Mouse (Mus musculus) G1E (cell line): ENCODE data around the gene Dmtf1. TPM values are rescaled to one million over a fixed set of nuclear protein-coding genes. Genes with fewer than 3 reads are reported as not detected.

Source experiments
- ATAC-seq: 2 replicates; pipeline ENCODE4 v1.8.0; 2016; ENCODE audit warnings: mild to moderate bottlenecking; ENCODE audit not compliant: insufficient number of reproducible peaks, poor library complexity, low FRiP score, severe bottlenecking; ENCODE audit errors: extremely low read depth
- DNase-seq: peaks from one replicate; pipeline ENCODE4 v3.0.0; 2012; ENCODE audit warnings: low spot score
- H3K27me3 ChIP-seq: 2 replicates; pipeline ENCODE4 v1.6.1; 2012; ENCODE audit warnings: mild to moderate bottlenecking, low read length, inconsistent platforms; ENCODE audit not compliant: insufficient read depth
- H3K36me3 ChIP-seq: replicated peaks from 2 replicates; pipeline ENCODE3; 2012; ENCODE audit warnings: mild to moderate bottlenecking, inconsistent platforms
- H3K4me1 ChIP-seq: 2 replicates; pipeline ENCODE4 v1.6.1; 2012; ENCODE audit warnings: low read depth, low read length, inconsistent platforms, mixed read lengths; ENCODE audit not compliant: insufficient read depth
- H3K4me3 ChIP-seq: 2 replicates; pipeline ENCODE4 v1.5.1; 2012; ENCODE audit warnings: low read depth, mild to moderate bottlenecking, inconsistent platforms, low read length, moderate library complexity, mixed read lengths
- H3K9me3 ChIP-seq: replicated peaks from 2 replicates; pipeline ENCODE4 v1.6.1; 2012; ENCODE audit warnings: inconsistent platforms
- CTCF ChIP-seq: IDR thresholded peaks from 2 replicates; pipeline ENCODE4 v1.5.1; 2012; ENCODE audit warnings: low read depth, low read length, inconsistent platforms, mixed read lengths
- GATA1 ChIP-seq: IDR thresholded peaks from 2 replicates; pipeline ENCODE4 v1.6.1; 2012; ENCODE audit warnings: borderline replicate concordance, low read length, inconsistent platforms, mixed read lengths
- GATA2 ChIP-seq: IDR thresholded peaks from 2 replicates; pipeline ENCODE4 v1.6.1; 2012; ENCODE audit warnings: low read depth, low read length, inconsistent platforms, borderline replicate concordance
- POLR2AphosphoS5 ChIP-seq: IDR thresholded peaks from 2 replicates; pipeline ENCODE4 v1.6.1; 2012; ENCODE audit warnings: low read depth, low read length, inconsistent platforms; ENCODE audit not compliant: insufficient replicate concordance
- TAL1 ChIP-seq: conservative IDR thresholded peaks from 2 replicates; pipeline ENCODE4 v1.6.1; 2012; ENCODE audit warnings: low read depth, low read length, inconsistent platforms, mixed read lengths
- polyA plus RNA-seq: library from polyadenylated mRNA; stranded (reverse); fragments of >175 nt; gene quantifications from 2 replicates; pipeline ENCODE4 v1.2.3, GENCODE M21; 2012
- total RNA-seq, 2 experiments: library from RNA; stranded (forward) in 1 of 2; stranded (reverse) in 1 of 2; fragments of 200-1000 nt in 1 of 2; fragments of >200 nt in 1 of 2; fragmentation: Nextera tagmentation in 1 of 2; gene quantifications; 2 replicates each; pipeline ENCODE4 v1.2.3; 2014 to 2017

Dmtf1 gene
- total and polyA plus RNA-seq, 3 experiments, result 3.2 to 65.8 (median 60.9) TPM

DNA sequence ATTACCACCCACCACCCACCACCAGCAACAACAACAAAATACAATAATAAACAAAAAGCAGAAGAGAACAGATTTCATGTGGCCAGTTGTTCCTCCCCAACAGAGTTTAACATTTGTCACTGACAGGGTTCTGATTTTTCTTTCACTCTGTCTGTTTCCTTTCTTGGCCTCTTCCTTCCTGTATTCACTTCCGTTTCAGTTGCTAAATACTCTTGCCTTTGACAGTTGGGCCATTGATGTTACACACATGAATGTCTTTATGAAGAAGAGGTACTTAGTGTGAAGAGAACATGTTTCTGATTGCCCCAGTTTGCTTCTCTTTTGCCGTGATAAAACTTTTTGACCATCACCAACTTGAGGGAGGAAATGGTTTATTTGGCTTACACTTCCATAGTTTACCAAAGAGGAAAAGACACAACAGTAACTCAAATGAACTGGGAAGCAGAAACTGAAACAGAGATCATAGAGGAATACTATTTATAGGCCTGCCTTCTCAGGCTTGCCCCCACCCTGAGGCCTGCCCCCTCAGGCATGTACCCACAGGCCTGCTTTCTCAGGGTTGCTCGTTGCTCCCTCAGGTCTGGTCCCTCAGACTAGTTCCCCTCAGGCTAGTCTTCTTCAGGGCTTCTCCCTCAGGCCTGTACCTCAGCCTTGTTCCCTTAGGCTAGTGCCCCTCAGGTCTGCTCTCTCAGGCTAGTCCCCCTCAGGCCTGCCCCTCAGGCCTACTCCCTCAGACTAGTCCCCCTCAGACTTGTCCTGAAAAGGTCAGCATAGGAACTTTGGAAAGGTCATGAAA, 74.5 kb downstream of the Dmtf1 start:
- H3K4me3 ChIP-seq, result no peak overlapping the region
- H3K9me3 ChIP-seq, result no peaks in the 10 kb centered on the region
- H3K36me3 ChIP-seq, result no peaks in the 10 kb centered on the region
- TF ChIP-seq TAL1 (no peak), GATA2 (no peak), GATA1 (no peak), POLR2AphosphoS5 (no peak), CTCF (no peak)
- no peak for ATAC-seq
- H3K4me1 ChIP-seq, result no peaks in the 10 kb centered on the region
- DNase-seq, result no peak
- peaks cover 6% of the 10 kb centered on the region; the same call in 1 of the 2 replicates for H3K27me3 ChIP-seq

DNA sequence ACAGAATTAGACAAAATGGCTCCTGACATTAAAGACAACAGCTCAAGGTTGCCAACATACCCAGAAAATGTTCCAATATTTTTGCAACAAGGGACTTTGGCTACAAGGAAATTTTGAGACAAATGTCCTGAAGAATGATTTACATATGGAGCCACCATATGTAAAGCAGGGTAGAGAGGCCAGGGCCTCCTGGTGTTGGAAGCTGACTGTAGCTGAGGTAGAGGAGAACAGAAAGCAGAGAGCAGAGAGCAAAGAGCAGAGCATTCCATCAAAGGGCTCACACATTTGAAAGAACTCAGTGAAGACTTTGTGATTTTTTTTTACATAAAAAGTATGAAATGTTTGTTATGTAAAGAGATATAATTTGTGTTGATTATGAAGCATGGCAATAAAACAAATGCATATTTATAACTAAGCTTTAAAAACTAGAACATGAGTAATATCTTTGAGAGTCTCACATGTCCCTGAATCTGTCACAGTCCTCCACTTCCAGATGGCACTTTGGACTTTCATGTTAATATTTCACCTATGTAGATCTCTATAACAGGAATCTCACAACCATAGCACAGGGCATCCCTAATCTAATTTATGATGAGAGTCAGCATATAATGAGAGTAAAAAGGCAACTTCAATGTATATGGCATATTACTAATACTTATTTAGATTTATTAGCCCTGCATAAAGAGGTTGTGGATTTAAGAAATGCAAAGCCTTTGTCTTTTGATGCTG, 81.6 kb downstream of the Dmtf1 start:
- DNase-seq (no peak), ATAC-seq (no peak)
- Histone ChIP-seq H3K36me3 (no peaks in the 10 kb centered on the region), H3K4me3 (no peak overlapping the region), H3K9me3 (peaks cover 3% of the 10 kb centered on the region; the same call in 1 of the 2 replicates), H3K27me3 (0 out of 2 replicates have a peak, but pooled peaks cover 2% of the 10 kb centered on the region), H3K4me1 (no peaks in the 10 kb centered on the region)
- TF ChIP-seq CTCF (no peak), POLR2AphosphoS5 (no peak), TAL1 (no peak), GATA2 (no peak), GATA1 (no peak)

DNA sequence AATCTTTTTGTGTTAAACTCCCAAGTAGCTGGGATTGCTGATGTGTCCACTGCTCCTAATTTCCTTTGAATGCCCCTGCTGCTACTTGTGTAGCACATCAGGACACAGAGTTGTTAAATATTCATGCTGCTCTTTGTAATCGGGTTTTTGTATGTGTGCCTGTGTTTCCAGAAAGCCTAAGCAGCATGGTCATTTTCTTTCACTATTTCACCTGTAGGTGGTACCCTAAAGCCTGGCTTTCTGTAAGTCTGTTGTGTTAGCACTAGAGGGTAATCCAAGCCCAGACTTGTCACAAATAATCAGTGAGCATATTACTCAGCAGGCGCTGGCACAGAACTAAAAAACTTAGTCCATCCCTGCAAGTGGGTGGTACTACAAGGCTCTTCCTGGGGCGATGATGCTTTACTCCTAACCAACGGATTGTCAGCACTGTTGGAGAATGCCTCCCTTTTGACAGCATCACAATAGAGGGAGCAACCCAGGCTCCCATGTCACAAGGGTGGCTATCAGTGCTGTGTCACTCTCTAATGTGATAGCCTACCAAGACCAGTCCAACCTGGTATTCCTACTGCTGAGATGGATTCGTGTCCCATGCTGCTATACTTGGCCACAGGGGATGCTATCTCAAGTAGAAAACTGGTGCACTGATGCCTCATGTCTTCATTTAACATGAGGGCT, 88.3 kb downstream of the Dmtf1 start:
- DNase-seq (no peak), ATAC-seq (no peak)
- Histone ChIP-seq H3K4me1 (no peaks in the 10 kb centered on the region), H3K4me3 (no peak overlapping the region), H3K27me3 (peaks cover 17% of the 10 kb centered on the region), H3K36me3 (no peaks in the 10 kb centered on the region), H3K9me3 (no peaks in the 10 kb centered on the region)
- TF ChIP-seq TAL1 (no peak), CTCF (no peak), GATA1 (no peak), POLR2AphosphoS5 (no peak), GATA2 (no peak)

DNA sequence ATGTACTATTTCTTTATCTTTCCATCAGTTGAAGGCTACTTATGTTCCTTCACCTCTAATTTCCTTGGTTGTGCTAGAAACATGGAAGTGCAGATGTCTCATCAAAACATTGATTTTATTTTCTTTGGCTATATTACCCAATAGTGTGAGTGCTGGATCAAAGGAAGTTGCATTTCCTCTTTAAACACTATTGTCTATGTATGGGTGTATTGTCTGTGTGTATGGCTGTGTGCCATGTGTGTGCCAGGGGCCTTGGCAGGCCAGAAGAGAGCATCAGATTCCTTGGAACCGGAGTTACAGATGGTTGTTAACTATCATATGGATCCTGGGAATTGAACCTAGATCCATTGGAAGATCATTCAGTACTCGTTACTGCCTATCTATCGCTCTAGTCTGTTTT, 90.2 kb downstream of the Dmtf1 start:
- ATAC-seq, result no peak
- no peak overlapping the region for H3K4me3 ChIP-seq
- no peaks in the 10 kb centered on the region for H3K4me1 ChIP-seq
- no peaks in the 10 kb centered on the region for H3K9me3 ChIP-seq
- TF ChIP-seq TAL1 (no peak), GATA2 (no peak), GATA1 (no peak), CTCF (no peak), POLR2AphosphoS5 (no peak)
- DNase-seq, result no peak
- H3K36me3 ChIP-seq, result no peaks in the 10 kb centered on the region
- peaks cover 17% of the 10 kb centered on the region for H3K27me3 ChIP-seq

DNA sequence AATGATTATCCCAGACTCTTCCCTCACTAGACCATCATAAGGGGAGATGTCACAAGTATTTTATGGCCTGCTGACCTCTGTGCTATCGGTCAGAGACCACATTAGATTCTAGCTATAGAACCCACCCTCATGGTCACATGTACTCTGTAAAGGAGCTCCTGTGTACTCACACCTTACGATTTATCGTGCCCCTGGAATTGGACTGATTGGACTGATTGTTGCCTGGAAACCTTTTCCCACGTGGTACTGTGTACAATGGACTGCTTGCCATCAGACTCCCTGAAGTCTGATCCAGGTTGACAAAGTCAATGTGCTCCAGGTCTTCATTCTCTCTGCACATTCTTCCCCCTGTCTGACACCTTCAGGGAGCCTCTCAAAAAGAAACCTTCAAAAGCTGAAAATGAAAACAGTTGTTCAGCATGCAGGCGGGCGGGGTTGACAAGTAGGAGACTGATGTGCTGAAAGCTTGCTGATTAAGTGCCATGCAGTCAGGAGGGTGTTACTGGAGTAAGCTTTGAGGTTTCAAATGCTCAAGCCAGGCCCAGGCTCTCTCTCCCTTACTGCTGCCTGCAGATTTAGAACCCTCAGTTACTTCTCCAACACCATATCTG, 91.9 kb downstream of the Dmtf1 start:
- ATAC-seq (no peak), DNase-seq (no peak)
- Histone ChIP-seq H3K27me3 (peaks cover 15% of the 10 kb centered on the region), H3K4me3 (no peak overlapping the region), H3K36me3 (no peaks in the 10 kb centered on the region), H3K4me1 (no peaks in the 10 kb centered on the region), H3K9me3 (no peaks in the 10 kb centered on the region)
- TF ChIP-seq GATA1 (no peak), POLR2AphosphoS5 (no peak), TAL1 (no peak), GATA2 (no peak), CTCF (no peak)

DNA sequence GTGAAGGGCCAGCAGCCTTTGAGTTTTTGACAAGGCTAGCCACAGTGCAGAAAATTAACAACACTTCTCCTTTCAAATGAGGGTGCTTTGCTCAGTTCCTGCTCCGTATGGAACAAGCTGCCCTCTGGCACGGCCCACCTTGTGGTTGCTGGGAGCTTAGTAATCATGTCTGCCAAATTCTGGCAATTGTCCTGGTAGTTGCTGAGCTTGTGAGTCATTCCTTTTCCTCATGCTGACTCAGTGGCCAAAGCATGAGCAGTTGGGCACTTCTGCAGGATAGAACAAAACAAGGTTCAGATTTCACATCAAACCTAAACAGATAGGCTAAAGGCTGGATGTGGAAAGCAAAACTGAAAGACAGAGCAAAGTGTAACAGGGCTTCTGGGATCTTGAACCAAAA, 92.7 kb downstream of the Dmtf1 start:
- no peak for DNase-seq
- no peaks in the 10 kb centered on the region for H3K9me3 ChIP-seq
- no peak for TF ChIP-seq TAL1
- no peak for TF ChIP-seq POLR2AphosphoS5
- no peak for TF ChIP-seq GATA2
- no peak for TF ChIP-seq CTCF
- TF ChIP-seq GATA1, result no peak
- H3K4me3 ChIP-seq, result no peak overlapping the region
- no peaks in the 10 kb centered on the region for H3K36me3 ChIP-seq
- H3K27me3 ChIP-seq, result peaks cover 13% of the 10 kb centered on the region
- ATAC-seq, result no peak
- H3K4me1 ChIP-seq, result no peaks in the 10 kb centered on the region

Other genes with a start within 250 kb of the Dmtf1 start
- 17.5 and 23.7 TPM in 2 replicates for gene Crot, start 164.5 kb downstream of the Dmtf1 start, total RNA-seq (2014; fragmentation: Nextera tagmentation)
- 44.6 and 45.1 TPM in 2 replicates for gene Crot, start 164.5 kb downstream of the Dmtf1 start, total RNA-seq (2017)
- 0.68 and 1.2 TPM in 2 replicates for gene Crot, start 164.5 kb downstream of the Dmtf1 start, polyA plus RNA-seq
- gene Tmem243, start 61.1 kb downstream of the Dmtf1 start, total RNA-seq (2014; fragmentation: Nextera tagmentation), result 0.97 and 2.0 TPM in 2 replicates
- gene Tmem243, start 61.1 kb downstream of the Dmtf1 start, total RNA-seq (2017), result 2.6 and 3.2 TPM in 2 replicates
- gene Tmem243, start 61.1 kb downstream of the Dmtf1 start, polyA plus RNA-seq, result 0.68 and 0.87 TPM in 2 replicates
- gene 9330182L06Rik, start 104.3 kb upstream of the Dmtf1 start, total RNA-seq (2014; fragmentation: Nextera tagmentation), result not detected in 2 replicates
- gene 9330182L06Rik, start 104.3 kb upstream of the Dmtf1 start, total RNA-seq (2017), result 0.16 TPM in 1 of 2 replicates, not detected in the other
- gene 9330182L06Rik, start 104.3 kb upstream of the Dmtf1 start, polyA plus RNA-seq, result not detected in 2 replicates